Mouse (Mus musculus) brain, embryonic 14.5 days (tissue): ENCODE measurements at regions not wholly inside any gene's neighbourhood (a gene's known extent, or its start where the extent isn't known, plus 50 kb on each side); places are given as distances from the start of the nearest gene placed in this dataset.

Experiments used
- CTCF ChIP-seq: fragments of 200-500 bp; IDR thresholded peaks from 2 replicates; pipeline ENCODE4 v1.5.1; 2012; ENCODE audit warnings: inconsistent platforms, mild to moderate bottlenecking, moderate library complexity, borderline replicate concordance; ENCODE audit not compliant: insufficient read depth, insufficient read length; ENCODE audit errors: extremely low read depth
- POLR2A ChIP-seq: fragments of 200-500 bp; IDR thresholded peaks from 2 replicates; pipeline ENCODE4 v1.6.1; 2012; ENCODE audit warnings: mild to moderate bottlenecking, inconsistent platforms, borderline replicate concordance; ENCODE audit not compliant: poor library complexity, insufficient read depth, insufficient read length, severe bottlenecking; ENCODE audit errors: extremely low read depth

- TF ChIP-seq POLR2A (0 out of 2 replicates have a peak, but pooled peaks have one; percentile 8), CTCF (peak; percentile 44; the same call in 1 of the 2 replicates)
Measured at GRCm38 (mm10) chr2:30725601-30726489, 77.6 kb downstream of the 1700001O22Rik start.
